Mouse (Mus musculus): ENCODE measurements around the gene Mpped2. TPM values are rescaled to one million over a fixed set of nuclear protein-coding genes. Genes with fewer than 3 reads are reported as not detected.

Gene Mpped2
- total RNA-seq, 1 experiment from 2014 or later, result not detected

DNA sequence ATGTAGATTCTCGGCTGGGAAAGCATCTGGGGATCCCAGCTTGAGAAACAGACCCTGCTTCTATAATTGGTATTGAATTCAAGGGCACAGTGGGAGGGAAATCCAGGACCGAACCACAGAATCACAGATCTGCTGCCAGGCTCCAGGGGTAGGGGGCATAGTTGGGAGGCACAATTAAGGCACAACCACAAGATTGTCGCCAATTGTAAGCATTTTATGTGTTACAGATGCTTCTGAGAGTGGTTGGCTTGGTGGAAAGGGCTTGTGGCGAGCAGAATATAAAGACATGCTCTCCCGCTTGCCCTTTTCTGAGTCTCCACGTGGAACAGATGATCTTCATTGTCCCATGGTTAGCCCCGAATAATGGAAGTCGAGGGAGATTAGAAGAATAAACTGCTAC, 142.3 kb downstream of the Mpped2 start:
- ATAC-seq (ENCODE audit: extremely low read depth, insufficient number of reproducible peaks, low FRiP score, poor library complexity, severe bottlenecking), result no peak

DNA sequence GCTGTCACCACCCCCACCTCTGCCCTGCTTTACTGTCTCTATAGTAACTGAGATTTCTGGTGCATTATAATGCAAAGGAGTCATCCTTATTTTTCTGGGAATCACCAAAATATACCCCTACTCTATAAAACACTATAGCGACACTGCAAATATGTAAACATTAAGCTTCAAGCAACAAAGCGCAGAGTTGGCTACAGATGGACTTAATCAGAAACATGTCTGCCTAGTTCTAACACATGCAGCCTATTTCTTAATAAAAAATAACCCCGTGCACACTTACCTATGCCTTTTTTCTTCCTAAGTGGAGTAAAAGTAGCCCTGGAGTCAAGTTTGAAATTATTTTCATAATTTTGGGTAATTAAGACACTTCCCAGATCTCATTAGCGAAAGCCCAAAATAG, 144.2 kb downstream of the Mpped2 start:
- no peak for ATAC-seq (ENCODE audit: extremely low read depth, insufficient number of reproducible peaks, low FRiP score, poor library complexity, severe bottlenecking)

DNA sequence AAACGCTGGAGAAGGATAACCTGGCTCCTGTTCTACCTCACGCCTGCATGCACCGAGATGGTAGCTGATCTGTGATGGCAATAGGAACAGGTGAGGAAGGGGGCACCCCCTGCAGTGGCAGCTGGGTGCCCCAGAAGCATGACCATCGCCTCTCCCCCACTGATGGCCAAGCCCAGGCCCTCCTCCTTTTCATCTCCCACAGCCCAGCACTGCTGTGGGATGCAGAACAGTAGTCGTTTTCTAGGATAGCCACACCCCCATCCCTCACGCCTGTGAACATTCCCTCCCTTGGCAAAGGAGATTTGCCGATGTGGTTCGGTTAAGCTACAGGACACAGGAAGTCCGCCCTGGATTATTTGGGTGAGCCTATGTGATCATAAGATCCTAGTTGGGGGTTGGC, 151.1 kb downstream of the Mpped2 start:
- no peak for ATAC-seq (ENCODE audit: extremely low read depth, insufficient number of reproducible peaks, low FRiP score, poor library complexity, severe bottlenecking)

DNA sequence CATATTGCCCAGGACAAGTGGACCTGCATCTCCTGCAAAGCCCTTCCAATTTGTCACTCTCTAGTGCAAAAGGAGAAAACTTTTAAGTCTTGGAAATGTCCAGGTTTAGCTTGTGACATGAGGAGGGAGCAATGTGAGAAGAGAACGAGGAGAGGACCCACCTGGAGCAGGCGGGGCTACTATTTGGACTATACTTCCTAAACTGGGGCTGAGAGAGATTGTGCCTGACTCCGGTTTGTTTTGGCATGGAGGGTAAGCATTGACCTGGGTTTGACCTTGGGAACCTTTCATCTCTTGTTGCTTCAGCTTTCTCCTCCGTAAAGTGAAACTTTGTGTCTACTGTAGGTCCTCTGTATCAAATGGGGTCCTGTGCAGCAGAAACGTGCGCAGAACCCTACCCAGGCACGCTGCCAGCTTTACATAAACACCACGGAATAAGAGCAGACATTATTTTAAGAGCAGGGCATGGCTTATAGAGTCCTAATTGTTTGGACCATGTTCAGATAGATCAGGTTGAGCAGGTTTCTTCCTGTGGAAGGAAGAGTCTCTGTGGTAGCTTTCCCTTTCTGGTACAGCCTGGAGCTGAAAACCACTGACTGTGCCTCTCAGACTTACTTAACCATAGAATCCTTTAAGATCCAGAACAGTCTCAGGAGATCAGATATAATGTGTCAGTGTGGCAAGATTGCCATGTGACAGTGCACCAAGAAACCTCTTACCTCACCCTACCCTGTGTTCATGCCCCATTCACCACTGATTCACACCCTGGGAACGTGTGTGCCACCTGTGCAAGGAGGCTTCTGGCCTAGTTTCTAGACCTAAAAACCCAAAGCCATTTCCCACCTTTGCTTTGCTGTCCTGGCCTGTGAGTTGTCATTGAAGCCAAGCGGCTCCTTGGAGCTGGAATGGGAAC, 152.0 kb downstream of the Mpped2 start:
- no peak for ATAC-seq (ENCODE audit: extremely low read depth, insufficient number of reproducible peaks, low FRiP score, poor library complexity, severe bottlenecking)

GRCm38 (mm10) chr2:106846511-106846910, 153.4 kb downstream of the Mpped2 start:
- no peak for ATAC-seq (ENCODE audit: extremely low read depth, insufficient number of reproducible peaks, low FRiP score, poor library complexity, severe bottlenecking)

- no peak for ATAC-seq (ENCODE audit: extremely low read depth, insufficient number of reproducible peaks, low FRiP score, poor library complexity, severe bottlenecking)
Measured at GRCm38 (mm10) chr2:106849389-106849788, 156.3 kb downstream of the Mpped2 start.

DNA sequence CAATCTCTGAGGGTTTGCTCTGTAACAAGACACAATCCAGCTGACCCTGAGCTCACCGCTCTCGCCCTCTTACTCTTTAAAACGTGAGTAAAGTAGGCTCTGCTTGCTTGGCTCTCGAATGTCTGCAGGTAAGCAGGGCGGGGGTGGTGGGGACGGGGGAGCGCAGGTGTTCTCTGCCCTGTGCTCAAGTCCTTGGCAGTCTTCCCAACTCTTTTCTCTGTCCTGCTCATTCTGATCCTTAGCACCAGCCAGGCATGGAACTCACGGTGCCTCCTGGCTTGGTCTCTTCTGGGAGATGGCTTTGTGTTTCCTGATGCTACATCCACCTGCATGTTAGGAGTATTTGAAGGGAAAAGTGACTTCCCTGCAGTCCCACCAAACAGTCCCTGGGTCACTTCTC, 158.4 kb downstream of the Mpped2 start:
- no peak for ATAC-seq (ENCODE audit: extremely low read depth, insufficient number of reproducible peaks, low FRiP score, poor library complexity, severe bottlenecking)

DNA sequence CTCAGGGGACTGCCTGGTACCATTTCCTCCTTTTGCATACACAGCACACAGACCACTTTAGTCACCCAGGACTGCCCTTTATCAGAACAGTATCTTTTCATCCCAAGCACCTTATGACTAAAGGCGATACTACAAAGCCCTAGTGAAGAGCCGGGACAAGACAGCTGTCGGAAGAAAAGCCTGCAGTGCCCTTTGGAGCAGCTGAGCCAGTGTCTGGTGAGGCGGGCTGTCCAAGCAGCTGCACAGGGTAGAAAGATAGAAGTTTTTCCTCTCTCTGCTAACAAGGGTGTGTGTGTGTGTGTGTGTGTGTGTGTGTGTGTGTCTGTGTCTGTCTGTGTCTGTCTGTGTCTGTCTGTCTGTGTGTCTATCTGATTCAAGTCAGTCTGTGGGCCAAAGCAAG, 161.1 kb downstream of the Mpped2 start:
- ATAC-seq (ENCODE audit: extremely low read depth, insufficient number of reproducible peaks, low FRiP score, poor library complexity, severe bottlenecking), result no peak

DNA sequence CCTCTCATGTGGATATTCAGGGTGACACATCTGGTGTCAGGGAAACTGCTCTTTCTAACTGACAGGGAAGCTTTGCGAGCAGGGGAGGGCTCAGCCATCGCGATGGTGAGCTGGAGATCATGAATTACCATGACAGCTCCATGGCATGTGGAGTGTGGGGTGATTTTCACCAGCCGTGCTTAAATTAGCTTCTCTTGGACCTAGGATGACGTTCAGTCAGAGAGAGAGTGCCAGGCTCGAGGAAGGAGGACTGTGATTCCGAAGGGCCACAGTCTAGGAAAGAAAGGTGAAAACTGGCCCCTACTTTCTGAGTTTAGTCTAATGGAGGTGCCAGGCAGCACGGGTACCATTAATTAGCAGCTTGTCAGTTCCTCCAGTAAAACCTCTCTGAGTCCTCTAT, 161.7 kb downstream of the Mpped2 start:
- no peak for ATAC-seq (ENCODE audit: extremely low read depth, insufficient number of reproducible peaks, low FRiP score, poor library complexity, severe bottlenecking)

GRCm38 (mm10) chr2:106855184-106855583, 162.1 kb downstream of the Mpped2 start:
- ATAC-seq (ENCODE audit: extremely low read depth, insufficient number of reproducible peaks, low FRiP score, poor library complexity, severe bottlenecking), result no peak

DNA sequence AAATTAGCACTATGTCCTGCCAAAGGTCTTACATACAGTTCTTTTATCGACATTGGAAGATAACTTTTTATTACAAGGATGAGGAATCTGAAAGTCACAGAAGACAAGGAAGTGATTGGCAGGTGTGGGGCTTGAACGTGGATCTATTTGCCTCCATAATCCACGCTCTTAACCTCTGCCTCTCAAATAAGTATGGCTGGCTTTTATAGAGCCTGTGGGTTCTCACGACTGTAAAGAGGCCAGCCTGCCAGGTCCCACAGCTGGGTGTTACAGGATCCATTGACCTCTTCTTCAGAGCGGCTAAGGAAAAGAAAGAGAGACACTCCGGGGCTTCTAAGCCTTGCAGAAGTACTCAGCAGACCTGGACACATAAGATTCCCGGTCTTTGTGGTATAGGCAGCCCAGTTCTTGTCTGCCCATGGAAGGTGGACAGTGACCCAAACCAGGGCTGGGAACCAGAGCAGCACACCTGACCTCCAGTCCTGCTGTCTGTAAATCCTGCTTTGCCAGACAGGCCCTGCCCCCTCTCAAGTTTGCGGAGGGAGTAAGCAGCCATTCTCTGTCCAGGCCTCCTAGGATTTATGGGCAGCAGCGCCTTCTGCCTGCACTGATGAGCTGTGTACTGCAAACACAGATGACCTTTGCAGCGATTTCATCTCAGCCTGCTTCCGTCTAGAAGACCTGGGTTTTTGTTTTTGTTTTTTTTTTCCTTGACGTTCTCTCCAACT, 162.7 kb downstream of the Mpped2 start:
- no peak for ATAC-seq (ENCODE audit: extremely low read depth, insufficient number of reproducible peaks, low FRiP score, poor library complexity, severe bottlenecking)

- no peak for ATAC-seq (ENCODE audit: extremely low read depth, insufficient number of reproducible peaks, low FRiP score, poor library complexity, severe bottlenecking)
Measured at GRCm38 (mm10) chr2:106856361-106856961, 163.4 kb downstream of the Mpped2 start.

- ATAC-seq (ENCODE audit: extremely low read depth, insufficient number of reproducible peaks, low FRiP score, poor library complexity, severe bottlenecking), result no peak
Measured at GRCm38 (mm10) chr2:106857258-106857657, 164.2 kb downstream of the Mpped2 start.

DNA sequence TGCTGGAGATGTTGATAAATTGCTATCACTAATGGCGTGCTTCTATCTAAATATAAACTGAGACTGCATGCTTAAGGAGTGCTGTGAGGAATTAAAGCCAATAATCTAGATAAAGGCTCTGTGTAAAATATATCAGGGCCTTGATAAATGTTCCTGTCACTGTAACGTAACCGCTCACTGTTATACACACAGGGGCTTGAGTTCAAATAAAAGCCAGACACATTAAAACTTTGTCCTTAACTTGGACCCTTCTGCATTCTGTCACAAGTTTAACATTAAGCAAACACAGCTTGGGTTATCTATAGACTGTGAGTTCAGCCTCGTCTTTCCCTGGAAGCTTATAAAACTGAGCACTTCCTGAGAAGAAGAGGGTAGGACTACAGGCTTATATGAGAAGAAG, 164.6 kb downstream of the Mpped2 start:
- no peak for ATAC-seq (ENCODE audit: extremely low read depth, insufficient number of reproducible peaks, low FRiP score, poor library complexity, severe bottlenecking)

GRCm38 (mm10) chr2:106860856-106861679, 168.0 kb downstream of the Mpped2 start:
- no peak for ATAC-seq (ENCODE audit: extremely low read depth, insufficient number of reproducible peaks, low FRiP score, poor library complexity, severe bottlenecking)

GRCm38 (mm10) chr2:106863050-106863653, 170.1 kb downstream of the Mpped2 start:
- ATAC-seq (ENCODE audit: extremely low read depth, insufficient number of reproducible peaks, low FRiP score, poor library complexity, severe bottlenecking), result no peak

DNA sequence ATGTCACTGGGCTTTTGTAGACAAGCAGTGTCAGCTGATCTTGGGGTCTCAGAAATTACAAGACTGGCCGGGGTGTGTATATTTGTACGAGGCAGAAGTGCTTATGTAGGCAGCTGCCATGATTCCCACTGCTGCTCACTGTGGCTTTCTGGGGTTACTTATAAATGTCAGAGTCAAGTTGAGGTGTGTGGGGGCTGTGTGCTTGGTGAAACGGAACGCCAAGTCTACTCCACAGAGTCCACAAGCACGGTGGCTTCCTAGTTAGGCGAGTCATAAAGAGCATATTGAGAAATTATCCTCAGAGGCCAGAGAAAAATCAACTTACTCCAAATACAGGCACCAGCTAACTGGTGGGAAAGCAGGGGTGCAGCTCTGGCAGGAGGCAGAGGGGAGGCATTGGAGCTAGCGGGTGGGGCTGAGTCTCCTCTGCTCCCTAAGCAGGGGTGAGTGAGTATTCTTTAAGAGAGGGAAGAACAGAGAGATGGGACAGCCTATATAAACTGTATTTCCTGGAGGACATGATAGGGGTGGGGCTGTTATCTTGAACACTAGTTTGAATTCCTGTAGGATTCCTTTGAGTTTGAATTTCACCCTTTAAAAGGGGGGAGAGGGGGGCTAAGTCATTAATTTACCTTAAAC, 172.2 kb downstream of the Mpped2 start:
- no peak for ATAC-seq (ENCODE audit: extremely low read depth, insufficient number of reproducible peaks, low FRiP score, poor library complexity, severe bottlenecking)

DNA sequence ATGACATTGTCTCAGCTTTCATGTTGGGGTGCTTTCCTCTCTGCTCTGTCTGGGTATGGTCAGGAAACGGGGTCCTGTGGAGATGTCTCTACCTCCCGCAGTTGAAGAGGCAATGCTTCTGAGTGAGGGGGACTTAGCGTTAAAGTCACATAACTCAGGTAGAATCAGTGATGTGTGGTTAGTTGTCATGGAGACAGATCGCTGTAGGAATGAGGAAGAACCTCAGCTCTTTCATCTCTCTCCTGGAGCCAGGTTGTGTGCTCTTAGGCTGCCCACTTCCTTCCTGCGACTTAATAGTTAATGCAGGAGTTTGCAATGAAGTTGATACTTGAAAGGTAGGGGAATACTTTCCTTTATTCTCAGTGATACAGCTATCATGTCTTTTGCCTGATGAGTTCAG, 173.2 kb downstream of the Mpped2 start:
- ATAC-seq (ENCODE audit: extremely low read depth, insufficient number of reproducible peaks, low FRiP score, poor library complexity, severe bottlenecking), result no peak
